Mouse (Mus musculus) MEL (cell line): ENCODE measurements around the gene Tead1. TPM values are rescaled to one million over a fixed set of nuclear protein-coding genes. Genes with fewer than 3 reads are reported as not detected.

ENCODE experiments used
- DNase-seq: peaks from one replicate; pipeline ENCODE4 v3.0.0; 2011; ENCODE audit warnings: low read depth, low spot score
- H3K27ac ChIP-seq: 2 replicates; pipeline ENCODE4 v1.5.1; 2012; ENCODE audit warnings: low read depth, mild to moderate bottlenecking, control low read depth, low read length, moderate library complexity; ENCODE audit not compliant: control insufficient read depth
- H3K27me3 ChIP-seq, 2 experiments: fragments of 150-350 bp in 1 of 2; sonication (generic) in 1 of 2; 2 replicates each; pipeline ENCODE4 v1.6.1; 2012; ENCODE audit warnings: low read length in 2 of 2, mild to moderate bottlenecking in 2 of 2, improper control_type of control experiment in 1 of 2, moderate library complexity in 1 of 2; ENCODE audit not compliant: insufficient read depth in 2 of 2, control insufficient read depth in 1 of 2
- H3K36me3 ChIP-seq, 2 experiments: 2 replicates each; pipeline ENCODE4 v1.6.1; 2012 to 2014; ENCODE audit warnings: low read length in 2 of 2, improper control_type of control experiment in 1 of 2, inconsistent platforms in 1 of 2, mild to moderate bottlenecking in 1 of 2; ENCODE audit not compliant: insufficient read depth in 2 of 2, control insufficient read depth in 1 of 2
- H3K4me1 ChIP-seq, 2 experiments: fragments of 150-350 bp in 1 of 2; sonication (generic) in 1 of 2; 2 replicates each; pipeline ENCODE4 v1.6.1; 2012; ENCODE audit warnings: low read length in 2 of 2, improper control_type of control experiment in 1 of 2, mild to moderate bottlenecking in 1 of 2; ENCODE audit not compliant: insufficient read depth in 2 of 2, control insufficient read depth in 1 of 2
- H3K4me3 ChIP-seq, 2 experiments: fragments of 150-350 bp in 1 of 2; sonication (generic) in 1 of 2; 2 replicates each; pipeline ENCODE4 v1.5.1; 2012; ENCODE audit warnings: low read depth in 2 of 2, low read length in 2 of 2, mild to moderate bottlenecking in 2 of 2, moderate library complexity in 2 of 2, control low read depth in 1 of 2, improper control_type of control experiment in 1 of 2; ENCODE audit not compliant: control insufficient read depth in 1 of 2, insufficient read depth in 1 of 2
- H3K79me2 ChIP-seq: 2 replicates; pipeline ENCODE4 v1.6.1; 2012; ENCODE audit warnings: mild to moderate bottlenecking, low read length, moderate library complexity; ENCODE audit not compliant: control insufficient read depth, poor library complexity, insufficient read depth
- H3K9ac ChIP-seq: 2 replicates; pipeline ENCODE4 v1.6.1; 2012; ENCODE audit warnings: low read depth, mild to moderate bottlenecking, control low read depth, low read length, moderate library complexity; ENCODE audit not compliant: control insufficient read depth, poor library complexity, severe bottlenecking
- H3K9me3 ChIP-seq: fragments of 150-350 bp; sonication (generic); replicated peaks from 2 replicates; pipeline ENCODE4 v1.6.1; 2012; ENCODE audit warnings: mild to moderate bottlenecking, low read length, improper control_type of control experiment, moderate library complexity; ENCODE audit not compliant: insufficient read depth
- BHLHE40 ChIP-seq: IDR thresholded peaks from 2 replicates; pipeline ENCODE4 v1.6.1; 2012; ENCODE audit warnings: low read depth, mild to moderate bottlenecking, inconsistent platforms, low read length, improper control_type of control experiment, borderline replicate concordance
- CHD2 ChIP-seq: IDR thresholded peaks from 2 replicates; pipeline ENCODE4 v1.6.1; 2011; ENCODE audit warnings: low read length, improper control_type of control experiment
- CTCF ChIP-seq, 3 experiments: IDR thresholded peaks in 2 of 3; conservative IDR thresholded peaks in 1 of 3; 2 replicates each; pipeline ENCODE4 v1.5.1; 2011 to 2012; ENCODE audit warnings: low read length in 3 of 3, low read depth in 2 of 3, mild to moderate bottlenecking in 2 of 3, improper control_type of control experiment in 1 of 3, inconsistent platforms in 1 of 3, mixed read lengths in 1 of 3, moderate library complexity in 1 of 3; ENCODE audit not compliant: control insufficient read depth in 1 of 3, insufficient read depth in 1 of 3, poor library complexity in 1 of 3, severe bottlenecking in 1 of 3
- E2F4 ChIP-seq: IDR thresholded peaks from 2 replicates; pipeline ENCODE4 v1.6.1; 2011; ENCODE audit warnings: low read depth, low read length, improper control_type of control experiment, borderline replicate concordance
- ELF1 ChIP-seq: IDR thresholded peaks from 2 replicates; pipeline ENCODE4 v1.6.1; 2014; ENCODE audit warnings: low read depth, mild to moderate bottlenecking, inconsistent platforms, low read length, improper control_type of control experiment, moderate library complexity
- EP300 ChIP-seq, 2 experiments: IDR thresholded peaks; 2 replicates each; pipeline ENCODE4 v1.6.1; 2011; ENCODE audit warnings: improper control_type of control experiment in 2 of 2, low read length in 2 of 2, low read depth in 1 of 2, mild to moderate bottlenecking in 1 of 2
- ETS1 ChIP-seq: IDR thresholded peaks from 2 replicates; pipeline ENCODE4 v1.6.1; 2012; ENCODE audit warnings: low read depth, mild to moderate bottlenecking, inconsistent platforms, low read length, improper control_type of control experiment, moderate library complexity
- GABPA ChIP-seq: IDR thresholded peaks from 2 replicates; pipeline ENCODE4 v1.6.1; 2012; ENCODE audit warnings: low read depth, mild to moderate bottlenecking, inconsistent platforms, low read length, improper control_type of control experiment, moderate library complexity
- JUND ChIP-seq: IDR thresholded peaks from 2 replicates; pipeline ENCODE4 v1.6.1; 2011; ENCODE audit warnings: low read depth, mild to moderate bottlenecking, improper control_type of control experiment, low read length
- KAT2A ChIP-seq: conservative IDR thresholded peaks from 2 replicates; pipeline ENCODE4 v1.6.1; 2012; ENCODE audit warnings: low read depth, low read length, improper control_type of control experiment, inconsistent platforms
- MAFK ChIP-seq: IDR thresholded peaks from 2 replicates; pipeline ENCODE4 v1.6.1; 2011; ENCODE audit warnings: low read depth, mild to moderate bottlenecking, low read length, improper control_type of control experiment, borderline replicate concordance
- MAZ ChIP-seq: IDR thresholded peaks from 2 replicates; pipeline ENCODE4 v1.6.1; 2012; ENCODE audit warnings: low read depth, mild to moderate bottlenecking, inconsistent platforms, low read length, improper control_type of control experiment
- MYC ChIP-seq: IDR thresholded peaks from 2 replicates; pipeline ENCODE4 v1.6.1; 2011; ENCODE audit warnings: low read depth, mild to moderate bottlenecking, low read length, improper control_type of control experiment, moderate library complexity
- NELFE ChIP-seq: IDR thresholded peaks from 2 replicates; pipeline ENCODE4 v1.6.1; 2011; ENCODE audit warnings: low read depth, low read length, improper control_type of control experiment
- NRF1 ChIP-seq: IDR thresholded peaks from 2 replicates; pipeline ENCODE4 v1.6.1; 2014; ENCODE audit warnings: low read depth, mild to moderate bottlenecking, inconsistent platforms, low read length, improper control_type of control experiment, moderate library complexity; ENCODE audit not compliant: poor library complexity, insufficient read depth, severe bottlenecking
- POLR2A ChIP-seq, 2 experiments: IDR thresholded peaks; 2 replicates each; pipeline ENCODE4 v1.6.1; 2011 to 2012; ENCODE audit warnings: low read length in 2 of 2, mild to moderate bottlenecking in 2 of 2, control low read depth in 1 of 2, improper control_type of control experiment in 1 of 2, low read depth in 1 of 2, moderate library complexity in 1 of 2; ENCODE audit not compliant: control insufficient read depth in 1 of 2, insufficient read depth in 1 of 2, poor library complexity in 1 of 2
- POLR2AphosphoS5 ChIP-seq: IDR thresholded peaks from 2 replicates; pipeline ENCODE4 v1.6.1; 2012; ENCODE audit warnings: low read depth, borderline replicate concordance, mild to moderate bottlenecking, inconsistent platforms, low read length, moderate library complexity, mixed read lengths
- RAD21 ChIP-seq: IDR thresholded peaks from 2 replicates; pipeline ENCODE4 v1.6.1; 2011; ENCODE audit warnings: mild to moderate bottlenecking, low read depth, low read length, improper control_type of control experiment
- SIN3A ChIP-seq: IDR thresholded peaks from 2 replicates; pipeline ENCODE4 v1.6.1; 2012; ENCODE audit warnings: low read length, improper control_type of control experiment, inconsistent platforms
- SMC3 ChIP-seq: IDR thresholded peaks from 2 replicates; pipeline ENCODE4 v1.6.1; 2011; ENCODE audit warnings: low read depth, low read length, improper control_type of control experiment
- TAL1 ChIP-seq: IDR thresholded peaks from 2 replicates; pipeline ENCODE4 v1.6.1; 2012; ENCODE audit warnings: mild to moderate bottlenecking, inconsistent platforms, low read length, moderate library complexity, mixed read lengths
- TCF12 ChIP-seq: IDR thresholded peaks from 2 replicates; pipeline ENCODE4 v1.6.1; 2014; ENCODE audit warnings: low read depth, mild to moderate bottlenecking, inconsistent platforms, low read length, improper control_type of control experiment, moderate library complexity
- UBTF ChIP-seq: IDR thresholded peaks from 2 replicates; pipeline ENCODE4 v1.6.1; 2012; ENCODE audit warnings: low read depth, mild to moderate bottlenecking, inconsistent platforms, low read length, improper control_type of control experiment, moderate library complexity, borderline replicate concordance; ENCODE audit not compliant: insufficient read depth
- USF1 ChIP-seq: IDR thresholded peaks from 2 replicates; pipeline ENCODE4 v1.6.1; 2014; ENCODE audit warnings: low read depth, mild to moderate bottlenecking, inconsistent platforms, low read length, improper control_type of control experiment, moderate library complexity
- USF2 ChIP-seq, 2 experiments: IDR thresholded peaks; 2 replicates each; pipeline ENCODE4 v1.6.1; 2011 to 2012; ENCODE audit warnings: improper control_type of control experiment in 2 of 2, low read length in 2 of 2, borderline replicate concordance in 1 of 2, inconsistent platforms in 1 of 2, low read depth in 1 of 2, mild to moderate bottlenecking in 1 of 2; ENCODE audit not compliant: insufficient read depth in 1 of 2
- ZC3H11A ChIP-seq: IDR thresholded peaks from 2 replicates; pipeline ENCODE4 v1.6.1; 2012; ENCODE audit warnings: low read depth, mild to moderate bottlenecking, inconsistent platforms, low read length, improper control_type of control experiment
- ZMIZ1 ChIP-seq: IDR thresholded peaks from 2 replicates; pipeline ENCODE4 v1.6.1; 2012; ENCODE audit warnings: low read depth, mild to moderate bottlenecking, inconsistent platforms, low read length, improper control_type of control experiment, moderate library complexity
- polyA plus RNA-seq, 2 experiments: library from polyadenylated mRNA; stranded (reverse) in 1 of 2; unstranded in 1 of 2; fragments of >175 nt in 1 of 2; fragments of >200 nt in 1 of 2; gene quantifications; 2 replicates each; pipeline versions ENCODE4 v1.2.1 to v1.2.4; 2012; ENCODE audit warnings: low replicate concordance in 2 of 2, low read depth in 1 of 2; ENCODE audit not compliant: insufficient read length in 2 of 2, insufficient read depth in 1 of 2, missing spikeins in 1 of 2
- total RNA-seq: library from RNA; depleted of rRNA; stranded (reverse); fragments of 300-350 nt; gene quantifications from 2 replicates; pipeline ENCODE4 v1.2.3, GENCODE M21; 2012

Gene Tead1
- total and polyA plus RNA-seq, 3 experiments: not detected

- H3K36me3 ChIP-seq: no peaks in the 10 kb centered on the region
- no peak overlapping the region for H3K9ac ChIP-seq
- H3K27ac ChIP-seq: no peak overlapping the region
- no peak for TF ChIP-seq EP300 (IDR thresholded peaks at IDR 0.05; ENCODE audit: low read depth in 1 of 2, low read length in 2 of 2)
- no peaks in the 10 kb centered on the region for H3K9me3 ChIP-seq
- H3K4me1 ChIP-seq: no peaks in the 10 kb centered on the region
- H3K79me2 ChIP-seq: no peaks in the 10 kb centered on the region
- no peaks in the 10 kb centered on the region for H3K27me3 ChIP-seq
- DNase-seq: no peak
- no peak overlapping the region for H3K4me3 ChIP-seq
These were observed 143.8 kb downstream of the Tead1 start for GRCm38 (mm10) chr7:112822879-112823278.

DNA sequence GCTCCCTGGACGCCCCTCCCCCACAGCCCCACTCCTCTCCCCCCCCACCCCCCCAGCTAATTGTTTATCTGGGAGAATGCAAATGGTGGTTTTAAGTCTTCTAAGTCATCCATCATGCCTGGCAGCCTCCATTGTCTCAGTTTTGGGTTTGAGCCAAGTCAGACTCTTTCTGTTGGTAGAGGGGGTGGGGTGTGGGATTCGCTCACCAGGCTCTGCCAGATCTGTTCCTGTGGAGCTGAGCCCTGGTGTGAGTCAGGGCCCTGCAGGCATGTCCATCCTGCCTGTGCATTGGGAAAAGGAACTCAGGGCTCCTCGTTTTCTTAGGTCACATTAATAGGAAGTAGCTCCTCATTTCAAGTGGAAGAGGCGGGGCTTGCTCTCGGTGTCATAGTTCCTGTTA lies 144.5 kb downstream of the Tead1 start:
- no peaks in the 10 kb centered on the region for H3K9me3 ChIP-seq
- no peaks in the 10 kb centered on the region for H3K36me3 ChIP-seq
- no peaks in the 10 kb centered on the region for H3K4me1 ChIP-seq
- no peak overlapping the region for H3K27ac ChIP-seq
- no peaks in the 10 kb centered on the region for H3K27me3 ChIP-seq
- no peak for DNase-seq
- no peaks in the 10 kb centered on the region for H3K79me2 ChIP-seq
- H3K9ac ChIP-seq: no peak overlapping the region
- no peak for TF ChIP-seq MAFK
- no peak for TF ChIP-seq ZC3H11A
- no peak for TF ChIP-seq NELFE
- no peak for TF ChIP-seq JUND
- TF ChIP-seq SIN3A: no peak
- no peak for TF ChIP-seq MAZ
- no peak for TF ChIP-seq TCF12
- no peak for TF ChIP-seq KAT2A
- TF ChIP-seq CHD2: no peak
- no peak for TF ChIP-seq RAD21
- no peak for TF ChIP-seq POLR2AphosphoS5
- TF ChIP-seq TAL1: no peak
- no peak for TF ChIP-seq ETS1
- TF ChIP-seq MYC: no peak
- TF ChIP-seq CTCF (IDR thresholded peaks at IDR 0.05 in 2 of 3, conservative IDR thresholded peaks at IDR 0.05 in 1 of 3; ENCODE audit: control insufficient read depth in 1 of 3, insufficient read depth in 1 of 3, low read depth in 2 of 3, low read length in 3 of 3, poor library complexity in 1 of 3, severe bottlenecking in 1 of 3): no peak
- H3K4me3 ChIP-seq: no peak overlapping the region

DNA sequence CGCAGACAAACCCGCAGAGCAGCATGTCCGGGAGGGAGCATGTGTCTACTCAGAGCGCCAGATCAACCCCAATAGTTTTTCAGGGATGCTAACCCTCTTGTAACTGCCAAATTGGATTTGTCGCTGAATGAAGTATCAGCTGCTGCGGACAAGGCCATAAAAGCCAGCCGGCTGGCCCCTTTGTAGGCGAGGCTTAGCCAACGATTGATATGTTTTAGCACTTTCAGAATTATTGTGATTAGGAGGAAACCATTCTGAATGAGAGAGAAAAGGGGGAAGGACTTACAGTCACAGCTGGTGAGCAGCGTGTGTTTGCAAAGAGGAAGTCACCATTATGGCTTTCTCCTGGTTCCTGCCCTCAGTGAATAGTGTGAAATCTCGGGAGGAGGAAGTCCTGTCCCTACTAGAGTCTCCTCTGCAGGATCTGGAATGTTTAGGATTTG lies 146.2 kb downstream of the Tead1 start:
- Histone ChIP-seq H3K27me3 (no peaks in the 10 kb centered on the region), H3K79me2 (no peaks in the 10 kb centered on the region), H3K4me1 (no peaks in the 10 kb centered on the region), H3K9me3 (no peaks in the 10 kb centered on the region), H3K27ac (no peak overlapping the region), H3K36me3 (no peaks in the 10 kb centered on the region), H3K9ac (no peak overlapping the region), H3K4me3 (no peak overlapping the region)
- DNase-seq: no peak
- no peak for TF ChIP-seq SMC3
- no peak for TF ChIP-seq CTCF (IDR thresholded peaks at IDR 0.05 in 2 of 3, conservative IDR thresholded peaks at IDR 0.05 in 1 of 3; ENCODE audit: control insufficient read depth in 1 of 3, insufficient read depth in 1 of 3, low read depth in 2 of 3, low read length in 3 of 3, poor library complexity in 1 of 3, severe bottlenecking in 1 of 3)
- no peak for TF ChIP-seq UBTF
- TF ChIP-seq ELF1: no peak
- no peak for TF ChIP-seq EP300 (IDR thresholded peaks at IDR 0.05; ENCODE audit: low read depth in 1 of 2, low read length in 2 of 2)
- no peak for TF ChIP-seq MAFK
- TF ChIP-seq GABPA: no peak
- TF ChIP-seq E2F4: no peak
- TF ChIP-seq NRF1: no peak
- TF ChIP-seq ZMIZ1: no peak
- no peak for TF ChIP-seq ZC3H11A
- no peak for TF ChIP-seq USF1
- no peak for TF ChIP-seq POLR2A (IDR thresholded peaks at IDR 0.05; ENCODE audit: control insufficient read depth in 1 of 2, insufficient read depth in 1 of 2, low read depth in 1 of 2, low read length in 2 of 2, poor library complexity in 1 of 2)
- TF ChIP-seq BHLHE40: no peak
- TF ChIP-seq USF2 (IDR thresholded peaks at IDR 0.05; ENCODE audit: borderline replicate concordance in 1 of 2, insufficient read depth in 1 of 2, low read depth in 1 of 2, low read length in 2 of 2): no peak
